Mouse (Mus musculus): ENCODE measurements around the gene Tkfc. TPM values are rescaled to one million over a fixed set of nuclear protein-coding genes. Genes with fewer than 3 reads are reported as not detected.

The Tkfc gene
- total RNA-seq (2015) (4.8 and 5.6 TPM in 2 replicates), total RNA-seq (2017) (2.2 and 3.7 TPM in 2 replicates)

GRCm38 (mm10) chr19:10605293-10605900 lies at the start of gene Tkfc, which contains the start of gene Ddb1:
TSS of gene Tkfc (minus strand) at chr19:10605654.
TSS of gene Ddb1 (plus strand) at chr19:10605327.
- peak; percentile 93 for ATAC-seq (ENCODE audit: poor library complexity, severe bottlenecking)

- no peak for ATAC-seq (ENCODE audit: poor library complexity, severe bottlenecking)
These were observed 42.7 kb upstream of the Tkfc start for GRCm38 (mm10) chr19:10648156-10648555.

- ATAC-seq (ENCODE audit: poor library complexity, severe bottlenecking), result no peak
These were observed 40.2 kb upstream of the Tkfc start for GRCm38 (mm10) chr19:10645616-10646015.

- ATAC-seq (ENCODE audit: poor library complexity, severe bottlenecking), result no peak
These were observed 35.3 kb upstream of the Tkfc start for GRCm38 (mm10) chr19:10640589-10641378.

GRCm38 (mm10) chr19:10640080-10640479 lies 34.6 kb upstream of the Tkfc start:
- ATAC-seq (ENCODE audit: poor library complexity, severe bottlenecking), result no peak

GRCm38 (mm10) chr19:10637840-10638239 lies 32.4 kb upstream of the Tkfc start:
- ATAC-seq (ENCODE audit: poor library complexity, severe bottlenecking), result no peak

GRCm38 (mm10) chr19:10634872-10635318 lies 29.4 kb upstream of the Tkfc start:
- ATAC-seq (ENCODE audit: poor library complexity, severe bottlenecking), result peak; percentile 43

GRCm38 (mm10) chr19:10634106-10634871 lies 28.8 kb upstream of the Tkfc start, which contains the start of gene Vwce:
TSS of gene Vwce (plus strand) at chr19:10634213.
- ATAC-seq (ENCODE audit: poor library complexity, severe bottlenecking), result peak; percentile 33; the same call in 1 of the 2 replicates

GRCm38 (mm10) chr19:10608573-10609240 lies 3.3 kb upstream of the Tkfc start:
- no peak for ATAC-seq (ENCODE audit: poor library complexity, severe bottlenecking)

- ATAC-seq (ENCODE audit: poor library complexity, severe bottlenecking), result no peak
These were observed 608 bp upstream of the Tkfc start for GRCm38 (mm10) chr19:10605901-10606622.

- ATAC-seq (ENCODE audit: poor library complexity, severe bottlenecking), result no peak
These were observed 920 bp downstream of the Tkfc start for GRCm38 (mm10) chr19:10604534-10604933.

GRCm38 (mm10) chr19:10603660-10604523 lies 1.6 kb downstream of the Tkfc start:
- no peak for ATAC-seq (ENCODE audit: poor library complexity, severe bottlenecking)

GRCm38 (mm10) chr19:10602787-10603186 lies 2.7 kb downstream of the Tkfc start:
- peak; percentile 58 for ATAC-seq (ENCODE audit: poor library complexity, severe bottlenecking)

GRCm38 (mm10) chr19:10602247-10602769 lies 3.1 kb downstream of the Tkfc start:
- ATAC-seq (ENCODE audit: poor library complexity, severe bottlenecking), result no peak

- ATAC-seq (ENCODE audit: poor library complexity, severe bottlenecking), result no peak
These were observed 5.8 kb downstream of the Tkfc start for GRCm38 (mm10) chr19:10599648-10600047.

- ATAC-seq (ENCODE audit: poor library complexity, severe bottlenecking), result 0 out of 2 replicates have a peak, but pooled peaks have one; percentile 31
These were observed 7.3 kb downstream of the Tkfc start for GRCm38 (mm10) chr19:10598188-10598587.

GRCm38 (mm10) chr19:10591659-10592377 lies 13.6 kb downstream of the Tkfc start:
- no peak for ATAC-seq (ENCODE audit: poor library complexity, severe bottlenecking)

GRCm38 (mm10) chr19:10590301-10590700 lies 15.2 kb downstream of the Tkfc start:
- ATAC-seq (ENCODE audit: poor library complexity, severe bottlenecking), result no peak
